Mouse (Mus musculus) C2C12 (cell line): ENCODE data around the gene Vps13a.

ENCODE experiments used
- CEBPB ChIP-seq: IDR thresholded peaks from one replicate; pipeline ENCODE4 v1.6.1; 2011; ENCODE audit warnings: low read depth, mild to moderate bottlenecking, control low read depth, moderate library complexity
- CTCF ChIP-seq: IDR thresholded peaks from one replicate; pipeline ENCODE4 v1.5.1; 2011; ENCODE audit not compliant: control insufficient read depth, insufficient read depth, insufficient read length
- FOSL1 ChIP-seq: IDR thresholded peaks from one replicate; pipeline ENCODE4 v1.8.0; 2011; ENCODE audit warnings: mild to moderate bottlenecking, low read length; ENCODE audit not compliant: poor library complexity, insufficient read depth, severe bottlenecking
- MAX ChIP-seq: IDR thresholded peaks from one replicate; pipeline ENCODE4 v1.6.1; 2011; ENCODE audit warnings: mild to moderate bottlenecking, control low read depth
- MYOD1 ChIP-seq: IDR thresholded peaks from one replicate; pipeline ENCODE4 v1.6.1; 2011; ENCODE audit warnings: low read depth; ENCODE audit not compliant: control insufficient read depth, insufficient read length
- MYOG ChIP-seq: IDR thresholded peaks from one replicate; pipeline ENCODE4 v1.6.1; 2011; ENCODE audit not compliant: control insufficient read depth, insufficient read length; ENCODE audit errors: extremely low read depth
- USF1 ChIP-seq: IDR thresholded peaks from one replicate; pipeline ENCODE4 v1.6.1; 2011; ENCODE audit warnings: low read depth, mild to moderate bottlenecking, control low read depth, moderate library complexity

DNA sequence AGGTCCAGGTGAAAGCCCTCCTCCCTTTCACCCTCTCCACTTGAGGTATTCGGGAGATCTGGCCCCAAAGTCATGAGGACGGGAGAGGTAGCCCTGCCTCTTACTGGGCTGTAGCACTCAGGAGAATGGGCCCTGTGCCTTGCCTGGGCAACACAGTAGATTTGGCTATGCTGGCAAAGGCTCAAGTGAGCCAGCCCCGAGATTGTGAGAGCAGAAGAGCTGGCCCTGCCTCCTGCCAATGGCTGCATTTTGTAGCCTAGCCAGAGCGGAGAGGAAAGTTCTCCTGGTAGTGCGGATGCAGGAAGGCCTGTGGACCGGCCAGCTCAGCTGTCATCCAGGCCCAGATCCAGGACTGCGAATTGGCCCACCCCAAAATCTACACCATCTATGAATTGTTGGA is 32.6 kb upstream of the Vps13a start:
- no peak for TF ChIP-seq CTCF
- TF ChIP-seq MAX = no peak
- TF ChIP-seq CEBPB = no peak
- TF ChIP-seq MYOD1 = no peak
- no peak for TF ChIP-seq FOSL1
- TF ChIP-seq USF1 = no peak
- TF ChIP-seq MYOG = no peak
